Mouse (Mus musculus): ENCODE measurements around the gene Impdh1.
"Not testable (repeated sequence)": the region's sequence is repeated elsewhere in the genome, so short reads cannot be mapped to it uniquely, and the experiment has no call there.

The Impdh1 gene

DNA sequence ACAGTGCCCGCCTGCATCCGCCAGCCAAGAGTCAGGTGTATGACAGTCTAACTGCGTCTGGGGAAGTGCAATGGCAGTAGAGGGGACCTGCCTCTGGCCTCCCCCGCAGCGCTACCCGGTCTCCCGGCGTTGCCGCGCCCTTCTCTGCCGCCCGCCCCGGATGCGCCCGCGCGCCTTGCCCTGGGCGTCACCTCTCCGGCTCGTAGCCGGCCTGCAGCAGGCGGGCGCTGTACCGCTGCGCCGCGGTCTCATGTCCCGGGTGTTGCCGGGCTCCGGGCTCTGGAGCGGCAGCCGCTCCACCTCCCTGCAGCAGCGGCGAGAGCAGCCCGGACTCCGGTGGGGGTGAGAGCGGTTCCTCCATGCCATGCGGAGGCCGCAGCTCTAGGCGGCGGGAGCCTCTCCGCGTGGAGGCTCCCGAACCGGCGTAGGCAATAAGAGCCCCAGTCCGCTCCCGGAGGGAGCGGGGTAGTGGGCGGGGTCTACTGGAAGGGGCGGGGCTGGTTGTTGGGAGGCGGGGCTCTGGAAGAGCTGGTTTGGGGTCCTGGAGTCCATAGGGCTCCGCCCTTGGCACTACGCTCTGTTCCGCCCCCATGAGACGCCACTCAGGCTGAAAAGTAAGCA, at the start of gene Impdh1:
Impdh1 (minus strand) TSS at position 484 of the 621 bp plus-strand sequence.
- DNase-seq (ENCODE audit: low read depth, low spot score): peak; percentile 69

DNA sequence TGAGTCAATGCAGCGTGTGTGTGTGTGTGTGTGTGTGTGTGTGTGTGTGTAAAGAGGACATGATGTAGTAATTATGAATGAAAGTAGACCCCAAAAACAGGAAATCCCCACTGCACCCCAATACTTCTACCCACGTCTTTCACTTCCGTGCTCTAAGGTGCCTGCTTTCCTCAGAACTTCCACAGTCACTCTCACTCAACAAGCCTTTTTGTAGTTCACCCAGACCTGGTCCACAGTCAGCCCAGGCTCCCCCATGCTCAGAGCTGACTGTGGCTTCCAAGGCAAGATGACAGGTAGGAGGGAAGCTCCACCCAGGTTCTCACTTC, 48.3 kb upstream of the Impdh1 start:
- no peak for DNase-seq (ENCODE audit: low read depth, low spot score)

DNA sequence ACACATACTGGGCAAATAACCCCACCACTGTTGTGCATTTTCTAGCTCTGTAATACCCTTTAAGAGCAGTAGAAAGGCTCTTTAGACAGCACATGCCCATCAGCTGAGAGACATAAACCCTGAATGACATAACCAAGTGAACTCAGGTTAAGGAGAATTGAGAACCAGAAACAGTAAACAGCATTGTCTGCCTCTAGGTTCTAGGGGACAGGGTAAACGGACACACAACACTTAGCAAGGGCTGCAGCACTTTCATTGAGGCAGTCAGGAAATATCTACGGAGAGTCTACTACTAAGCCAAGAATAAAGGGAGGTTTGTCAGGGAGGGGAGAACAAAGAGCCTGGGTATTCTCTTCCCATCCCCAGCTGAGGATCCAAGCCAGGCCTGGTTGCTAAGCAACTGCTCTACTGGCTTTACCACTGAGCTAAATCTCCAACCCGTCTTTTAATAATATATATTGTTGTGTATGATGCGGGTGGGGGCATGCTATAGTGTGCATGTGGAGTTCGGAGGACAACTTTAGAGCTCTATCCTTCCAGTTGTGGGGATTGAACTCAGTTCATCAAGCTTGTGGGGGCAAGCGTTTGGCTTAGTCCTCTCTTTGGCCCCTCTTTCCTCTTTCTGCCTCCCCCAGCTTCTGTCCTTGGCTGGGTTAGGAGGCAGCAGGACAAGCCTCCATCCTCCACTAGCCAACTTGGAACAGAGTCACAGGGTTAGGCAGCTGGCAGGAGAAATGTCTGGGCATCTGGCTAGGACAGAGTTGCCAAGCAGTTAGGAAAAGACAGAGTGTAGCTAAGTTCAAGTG, 47.7 kb upstream of the Impdh1 start:
- DNase-seq (ENCODE audit: low read depth, low spot score): no peak

DNA sequence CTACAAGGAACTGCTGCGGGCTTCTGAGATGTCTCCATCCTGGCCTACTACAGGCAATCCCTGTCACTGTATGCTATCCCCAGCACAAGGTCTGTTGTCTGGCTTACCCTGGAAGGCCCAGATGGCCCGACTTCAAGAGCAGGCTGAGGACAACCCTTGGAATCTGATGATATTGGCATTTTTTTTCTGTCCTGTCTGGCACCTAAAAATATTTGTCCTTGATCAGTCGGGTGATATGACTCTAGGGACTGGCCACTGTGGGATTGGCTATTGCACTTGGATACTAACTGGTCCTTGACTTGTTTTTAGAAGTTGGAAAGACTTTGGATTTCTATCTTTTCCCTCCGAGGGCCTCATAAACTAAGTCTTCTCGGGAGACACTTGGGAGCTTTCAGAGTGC, 45.7 kb upstream of the Impdh1 start:
- DNase-seq (ENCODE audit: low read depth, low spot score): no peak

DNA sequence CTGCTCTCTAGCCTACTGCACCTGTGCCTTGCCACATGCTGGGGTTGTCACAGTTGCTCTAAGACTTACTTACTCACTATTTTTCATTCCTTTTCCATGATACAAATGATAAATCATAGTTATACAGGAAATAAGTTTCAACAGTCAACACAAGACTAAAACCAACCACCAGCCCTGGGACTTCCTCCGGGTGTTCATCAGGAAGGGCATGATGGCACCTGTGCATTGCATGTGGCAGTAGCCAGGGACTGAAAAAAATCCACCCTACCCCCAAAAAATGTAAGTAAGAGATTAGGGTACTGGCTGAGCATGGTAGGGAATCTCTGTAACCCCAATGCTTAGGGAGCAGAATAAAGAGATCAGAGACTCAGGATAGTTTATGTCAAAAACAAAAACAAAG, 43.3 kb upstream of the Impdh1 start:
- no peak for DNase-seq (ENCODE audit: low read depth, low spot score)

DNA sequence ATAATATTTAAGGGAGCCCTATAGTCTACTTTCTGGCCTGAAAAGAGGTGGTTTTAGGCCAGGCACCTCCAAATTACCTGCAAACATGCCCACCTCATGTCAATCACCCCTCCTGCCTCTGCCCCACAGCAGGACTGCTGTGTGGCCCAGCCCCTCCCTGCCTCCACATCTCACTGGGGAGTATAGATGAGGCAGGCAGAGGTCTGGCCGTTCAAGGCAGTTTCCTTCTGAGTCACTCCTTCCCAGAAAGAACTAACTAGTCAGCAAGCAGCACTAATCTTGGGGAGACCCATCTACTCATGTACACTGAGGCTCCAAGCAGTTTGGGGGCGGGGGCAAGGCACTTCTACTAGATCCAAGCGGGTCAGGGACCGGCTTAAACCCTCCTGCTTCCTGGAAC, 30.9 kb upstream of the Impdh1 start:
- DNase-seq (ENCODE audit: low read depth, low spot score): no peak

DNA sequence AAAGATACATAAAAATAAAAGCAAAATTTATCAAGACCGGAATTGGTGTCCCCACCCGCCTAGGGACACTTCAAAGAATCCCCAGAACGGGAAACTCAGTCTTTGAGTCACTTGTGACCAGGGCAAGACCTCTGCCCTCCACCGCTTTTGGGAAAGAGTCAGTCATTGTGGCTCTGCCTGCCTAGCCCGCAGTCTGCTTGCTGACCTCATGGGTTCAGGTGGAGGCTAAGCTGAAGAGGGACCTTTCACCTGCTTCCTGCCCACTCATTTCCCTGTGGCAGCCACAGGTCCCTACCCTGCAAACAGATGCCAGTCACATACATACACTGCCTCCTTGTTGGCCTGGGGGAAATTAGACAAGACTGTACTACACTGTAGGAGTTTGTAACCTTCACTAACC, 30.4 kb upstream of the Impdh1 start:
- no peak for DNase-seq (ENCODE audit: low read depth, low spot score)

DNA sequence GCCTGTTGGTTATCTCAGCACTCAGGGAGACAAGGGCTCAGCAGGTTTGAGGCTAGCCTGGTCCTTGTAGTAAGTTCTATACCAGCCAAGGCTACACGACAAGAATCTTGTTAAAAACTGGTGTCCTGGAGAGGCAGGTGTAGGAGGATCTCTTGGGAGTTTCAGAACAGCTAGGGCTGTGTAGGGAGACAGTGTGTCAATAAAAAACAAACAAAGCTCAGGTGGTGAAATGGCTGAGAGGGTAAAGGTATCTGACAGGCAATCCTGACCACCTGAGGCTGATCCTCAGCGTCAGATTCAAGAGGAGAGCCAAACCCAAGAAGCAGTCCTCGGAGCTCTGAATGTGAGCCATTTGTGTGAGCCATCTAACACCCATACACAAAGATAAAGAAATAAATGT, 30.0 kb upstream of the Impdh1 start:
- DNase-seq (ENCODE audit: low read depth, low spot score): no peak

DNA sequence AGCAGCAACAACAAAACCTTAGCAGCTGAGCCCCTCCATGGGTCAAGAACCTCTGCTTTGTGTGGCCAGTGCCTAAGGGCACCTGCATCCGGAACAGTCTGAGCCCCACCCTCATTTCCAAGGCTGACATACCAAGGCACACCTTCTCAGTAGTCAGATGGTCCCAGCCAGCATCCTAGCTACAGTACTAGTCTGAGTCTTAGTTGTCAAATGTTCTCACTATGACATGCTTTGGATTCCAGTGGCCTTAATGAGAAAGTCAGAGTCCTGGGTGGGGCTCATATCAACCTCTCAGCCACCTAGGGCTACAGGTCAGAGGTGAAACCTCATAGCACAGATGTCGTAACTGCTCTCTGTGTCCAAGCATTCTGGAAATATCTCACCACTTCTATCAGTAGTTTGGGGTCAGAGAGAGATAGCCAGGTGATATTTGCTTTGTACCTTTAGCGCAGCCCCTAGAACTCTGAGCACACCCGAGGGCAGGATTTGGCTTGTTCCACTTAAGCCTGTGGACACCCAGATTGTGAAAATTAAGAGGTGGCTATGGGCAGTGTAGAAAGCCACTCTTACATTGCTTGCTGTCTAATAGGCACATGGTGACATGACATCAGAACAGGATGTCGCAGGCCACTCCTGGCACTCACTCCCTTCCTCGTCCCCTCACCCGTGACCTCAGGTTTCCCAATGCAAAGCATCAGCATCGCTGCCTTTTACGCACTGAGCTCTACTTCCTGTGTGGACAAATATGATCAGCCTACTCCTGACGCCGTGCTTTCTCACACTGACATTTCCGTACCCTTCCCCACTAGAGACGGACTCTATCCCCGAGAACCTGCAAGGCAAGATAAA, 29.3 kb upstream of the Impdh1 start:
- DNase-seq (ENCODE audit: low read depth, low spot score): no peak

DNA sequence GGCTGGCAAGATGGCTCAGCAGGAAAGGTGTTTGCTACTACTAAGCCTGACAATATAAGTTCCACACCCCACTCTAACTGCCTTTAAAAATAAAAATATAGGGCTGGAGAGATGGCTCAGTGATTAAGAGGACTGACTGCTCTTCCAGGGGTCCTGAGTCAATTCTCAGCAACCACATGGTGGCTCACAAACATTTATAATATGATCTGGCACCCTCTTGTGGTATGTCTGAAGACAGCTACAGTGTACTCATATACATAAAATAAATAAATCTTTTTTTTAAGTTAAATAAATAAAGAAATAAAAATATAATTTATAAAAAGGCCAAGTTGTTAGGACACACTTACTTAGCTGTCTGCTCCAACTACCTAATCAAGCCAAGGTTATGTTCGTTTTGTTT, 26.1 kb upstream of the Impdh1 start:
- DNase-seq (ENCODE audit: low read depth, low spot score): no peak

DNA sequence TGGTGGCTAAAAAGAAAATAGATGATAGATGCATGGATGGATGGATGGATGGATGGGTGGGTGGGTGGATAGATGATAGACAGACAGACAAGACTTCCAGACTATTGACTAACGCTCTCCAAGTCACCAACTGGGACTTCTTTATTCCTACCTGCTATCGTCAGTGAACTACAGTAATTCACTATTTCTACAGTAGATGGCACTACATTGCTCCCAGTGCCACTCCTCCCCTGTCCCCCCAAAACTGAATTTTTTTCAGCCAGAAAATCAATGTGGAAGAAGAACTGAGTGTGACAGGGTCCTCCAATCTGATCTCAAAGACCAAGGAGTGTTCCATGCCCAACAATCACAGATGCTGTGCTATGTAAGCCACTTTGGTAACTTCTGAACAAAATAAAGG, 25.5 kb upstream of the Impdh1 start:
- no peak for DNase-seq (ENCODE audit: low read depth, low spot score)

DNA sequence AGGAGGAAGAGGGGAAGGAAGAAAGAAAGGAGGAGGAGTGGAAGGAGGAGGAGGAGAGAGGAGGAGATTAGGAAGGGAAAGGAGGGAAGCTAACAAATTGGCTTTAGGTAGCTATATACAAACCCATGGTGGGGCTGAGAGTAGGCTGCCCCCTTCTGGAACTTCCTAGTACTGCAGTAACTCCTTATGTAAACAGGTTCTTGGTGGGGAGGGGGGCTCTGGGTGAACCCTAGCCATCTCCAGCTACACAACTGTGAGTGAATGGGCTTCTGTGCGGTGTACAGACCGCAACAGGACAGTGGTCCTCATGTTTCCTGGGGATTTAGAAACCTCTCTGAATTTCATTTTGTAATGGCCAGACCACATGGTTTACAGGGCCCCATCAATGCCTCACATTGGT, 24.6 kb upstream of the Impdh1 start:
- DNase-seq (ENCODE audit: low read depth, low spot score): peak; percentile 43

DNA sequence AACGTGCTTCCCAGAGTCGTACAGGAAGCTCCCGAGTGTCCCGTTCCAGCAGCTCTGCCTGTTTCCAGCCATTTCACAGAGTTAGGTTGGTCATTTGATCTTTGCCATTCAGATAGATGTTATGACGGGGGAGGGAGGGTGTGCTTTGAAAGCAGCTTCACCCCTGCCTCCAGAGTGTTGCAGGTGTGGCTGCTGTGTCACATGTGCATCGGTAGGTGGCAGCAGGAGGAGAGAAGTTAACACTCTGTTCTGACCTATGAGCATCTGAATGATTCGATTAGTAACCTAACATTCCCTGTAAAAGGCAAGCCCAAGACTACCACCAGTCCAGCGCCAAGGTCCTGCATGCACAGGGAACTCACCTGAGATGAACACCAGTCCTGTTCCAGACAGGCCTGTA, 18.1 kb upstream of the Impdh1 start:
- no peak for DNase-seq (ENCODE audit: low read depth, low spot score)

DNA sequence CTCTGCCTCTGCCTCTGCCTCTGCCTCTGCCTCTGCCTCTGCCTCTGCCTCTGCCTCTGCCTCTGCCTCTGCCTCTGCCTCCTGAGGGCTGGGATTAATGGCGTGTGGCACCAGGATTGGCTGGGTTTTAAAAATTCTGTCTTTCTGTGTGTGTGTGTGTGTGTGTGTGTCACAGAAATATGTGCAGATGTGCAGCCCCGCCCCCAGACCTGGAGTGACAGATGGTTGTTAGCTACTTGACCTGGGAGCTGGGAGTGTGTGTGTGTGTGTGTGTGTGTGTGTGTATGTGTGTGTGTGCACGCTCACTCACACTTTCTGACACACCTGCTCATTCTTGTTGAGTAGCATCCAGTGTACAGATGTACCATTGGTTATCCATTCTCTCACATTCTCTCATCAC, 17.5 kb upstream of the Impdh1 start:
- no peak for DNase-seq (ENCODE audit: low read depth, low spot score)

DNA sequence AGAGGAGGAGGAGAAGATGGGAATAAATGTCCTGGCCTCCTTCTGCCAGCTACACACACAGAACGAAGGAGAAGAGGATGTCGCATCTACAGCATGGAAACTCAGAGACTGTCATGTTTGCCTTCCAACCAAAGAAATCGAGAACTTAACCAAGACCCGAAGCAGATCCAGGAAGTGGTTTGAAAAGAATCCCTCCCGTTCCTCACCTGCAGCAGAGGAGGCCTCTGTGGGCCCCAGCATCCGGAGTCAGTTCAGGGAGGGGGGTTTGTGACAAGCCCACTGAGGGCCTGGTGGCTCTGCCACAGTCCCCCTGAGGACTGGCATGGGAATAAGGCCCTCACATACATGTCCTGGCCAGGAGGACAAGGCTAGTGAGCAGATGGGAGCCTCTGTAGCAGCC, 16.2 kb upstream of the Impdh1 start:
- no peak for DNase-seq (ENCODE audit: low read depth, low spot score)

DNA sequence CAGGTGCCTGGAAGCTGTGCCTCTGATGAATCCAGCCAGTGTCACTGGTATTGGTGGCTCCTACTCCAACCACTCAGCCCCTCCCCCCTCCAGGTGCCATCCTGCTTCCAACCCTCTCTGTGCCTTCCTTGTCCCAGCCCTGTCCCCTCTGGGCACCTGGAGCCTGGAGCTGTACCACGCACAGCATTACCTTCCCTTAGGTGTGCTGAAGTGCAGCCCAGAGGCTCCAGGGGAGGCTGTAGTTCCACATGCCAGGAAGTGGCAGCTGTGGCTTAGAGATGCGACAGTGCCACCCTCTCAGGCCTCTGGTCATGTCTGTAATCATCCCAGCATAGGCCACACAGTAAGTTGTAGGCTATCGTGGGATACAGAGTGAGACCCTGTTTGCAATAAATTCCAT, 15.6 kb upstream of the Impdh1 start:
- DNase-seq (ENCODE audit: low read depth, low spot score): no peak

DNA sequence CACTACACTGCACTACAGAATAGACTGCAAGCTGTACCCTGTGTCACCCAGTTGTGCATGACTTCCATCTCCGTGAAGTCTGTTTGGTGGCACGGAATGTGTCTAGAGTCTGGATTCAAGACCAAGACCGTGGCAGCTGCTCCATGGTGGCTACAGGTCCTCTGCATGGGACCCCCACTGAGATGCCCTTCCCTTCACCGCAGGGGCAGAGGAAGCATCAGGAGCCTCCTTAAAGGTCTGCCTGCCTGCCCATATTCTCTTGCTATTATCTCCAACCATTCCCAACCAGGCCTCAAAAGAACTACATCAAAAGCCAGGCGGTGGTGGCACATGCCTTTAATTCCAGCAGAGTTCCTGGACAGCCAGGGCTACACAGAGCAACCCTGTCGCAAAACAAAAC, 14.2 kb upstream of the Impdh1 start:
- no peak for DNase-seq (ENCODE audit: low read depth, low spot score)

DNA sequence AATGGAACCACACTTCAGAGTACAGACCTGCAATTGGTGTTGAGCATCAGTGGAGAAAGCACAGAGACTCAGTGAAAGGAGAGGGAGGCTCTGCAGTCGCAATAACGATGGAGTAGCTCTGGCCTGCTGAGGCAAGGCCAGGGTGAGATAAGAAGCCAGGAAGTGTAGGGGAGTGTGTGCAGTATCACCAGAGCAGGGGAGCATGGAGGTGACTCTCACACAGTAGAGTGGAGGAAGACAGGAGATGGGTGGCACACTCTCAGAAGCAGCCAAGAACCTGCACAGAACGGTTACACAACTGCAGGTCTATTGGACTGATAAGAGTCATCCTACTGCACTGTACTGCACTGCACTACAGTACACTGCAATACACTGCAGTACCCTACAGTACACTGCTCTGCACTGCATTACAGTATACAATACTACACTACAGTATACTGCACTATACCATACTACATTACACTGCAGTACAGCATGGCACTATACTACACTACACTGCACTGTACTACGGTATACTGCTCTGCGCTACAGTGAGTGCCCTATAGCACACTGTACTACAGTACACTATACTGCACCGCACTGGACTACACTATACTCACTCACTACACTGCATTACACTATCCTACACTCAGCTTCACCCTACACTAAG, 13.2 kb upstream of the Impdh1 start:
- DNase-seq (ENCODE audit: low read depth, low spot score): no peak

DNA sequence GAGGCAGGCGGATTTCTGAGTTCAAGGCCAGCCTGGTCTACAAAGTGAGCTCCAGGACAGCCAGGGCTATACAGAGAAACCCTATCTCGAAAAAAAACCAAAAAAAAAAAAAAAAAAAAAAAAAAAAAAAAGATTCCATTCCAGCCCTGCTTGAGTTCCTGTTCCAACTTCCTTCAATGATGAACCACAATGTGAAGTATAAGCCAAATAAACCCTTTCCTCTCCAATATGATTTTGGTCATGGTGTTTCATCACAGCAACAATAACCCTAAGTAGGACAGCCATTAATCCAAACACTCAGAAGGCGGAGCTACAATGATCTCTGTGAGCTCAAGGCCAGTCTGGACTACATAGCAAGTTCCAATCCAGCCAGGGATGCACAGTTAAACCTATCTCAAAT, 1.6 kb upstream of the Impdh1 start:
- not testable (repeated sequence) for DNase-seq (ENCODE audit: low read depth, low spot score)

DNA sequence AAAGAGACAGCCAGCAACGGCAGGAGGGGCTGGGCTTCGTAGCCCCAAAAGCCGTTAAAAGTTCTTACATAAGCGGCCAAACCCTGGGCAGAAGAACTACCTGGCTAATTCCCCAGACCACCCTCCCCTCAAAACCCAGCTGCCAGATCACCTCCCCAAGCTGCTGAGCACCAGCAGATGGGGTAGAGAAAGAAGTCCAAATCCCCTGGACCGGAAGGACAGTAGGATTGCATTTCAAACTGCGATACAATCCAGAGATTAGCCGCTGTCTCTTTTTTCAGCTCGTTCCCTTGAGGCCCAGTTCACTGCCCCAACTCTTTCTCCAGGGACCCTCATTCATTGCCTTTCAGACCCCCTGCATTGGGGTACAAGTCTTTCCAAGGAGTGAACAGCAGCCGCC, 983 bp downstream of the Impdh1 start:
- DNase-seq (ENCODE audit: low read depth, low spot score): no peak

DNA sequence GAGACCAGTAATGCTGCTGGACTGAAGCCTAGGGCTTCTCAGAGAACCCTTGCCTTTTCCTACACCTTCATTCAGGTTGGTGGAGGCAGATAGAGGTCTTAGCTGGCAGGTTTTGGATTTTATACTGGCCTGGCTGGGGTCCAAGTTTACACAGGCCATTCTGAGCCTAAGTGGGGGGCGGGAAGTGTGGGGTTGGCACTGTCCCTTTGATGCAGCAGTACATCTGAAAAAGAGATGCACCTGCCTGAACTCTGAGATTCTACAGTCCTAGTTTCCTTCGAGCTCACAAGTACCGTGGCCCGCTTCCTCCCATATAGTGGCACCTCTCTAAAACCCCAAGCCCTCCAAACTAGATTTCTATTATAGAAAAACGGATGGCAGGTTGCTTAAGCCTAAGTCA, 1.4 kb downstream of the Impdh1 start:
- DNase-seq (ENCODE audit: low read depth, low spot score): no peak

DNA sequence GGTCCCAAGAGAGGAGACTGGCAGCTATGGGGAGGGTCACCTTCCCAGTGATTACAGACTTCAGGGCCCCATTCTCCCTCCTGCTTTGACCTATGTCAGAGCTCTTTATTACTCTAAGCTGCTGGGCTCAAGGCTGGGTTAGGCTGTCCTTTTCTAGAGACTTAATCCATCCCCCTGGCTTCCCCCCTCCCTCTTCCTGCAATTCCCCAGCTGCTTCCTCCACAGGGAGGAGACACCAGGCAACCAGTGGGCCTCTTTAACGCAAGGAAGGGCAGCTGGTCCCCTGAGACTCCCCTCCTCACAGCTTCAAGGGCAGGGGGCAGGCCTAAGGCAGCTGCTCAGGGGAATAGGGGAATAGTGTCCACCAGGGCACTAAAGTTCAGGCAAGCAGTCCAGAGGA, 1.9 kb downstream of the Impdh1 start:
- DNase-seq (ENCODE audit: low read depth, low spot score): no peak
